In genomic region chr1:38766661-38767572, GRCm38 (mm10) we compare ENCODE assay signal across 9 mouse cellular contexts.
A peak's percentile ranks its signal among the peaks of the same experiment; 100 is the strongest.
DNase-seq lines count a peak whose midpoint lies in the region; ATAC-seq lines count a peak whose summit lies in the region.
"Had no signal": no experiment of that assay in that cellular context is flagged by ENCODE, and none has a peak within 500 bp of the region (broad histone marks: within the 10 kb centered on the region; RNA-seq: fewer than 3 reads in every experiment).

No protein-coding gene starts in this region.

- WGBS in embryonic facial prominence, embryonic 14.5 days: 21% methylated on average over 18 of the region's 18 CpGs
- WGBS in limb, embryonic 12.5 days: 13% methylated on average over 18 of the region's 18 CpGs
- 27% methylated on average over 18 of the region's 18 CpGs for WGBS in midbrain, embryonic 12.5 days

- DNase-seq in adrenal gland, postnatal 25 days: peak; percentile 40
- peak; percentile 91 for DNase-seq in embryonic facial prominence, embryonic 14.5 days (ENCODE audit: low spot score)
- peak; percentile 31 to 37 for DNase-seq in heart, postnatal 36 days
- no peak for DNase-seq in adipocyte (ENCODE audit: low spot score)
- DNase-seq in natural killer cell, adult 2 months (ENCODE audit: low spot score in 2 of 2): no peak

- peak overlapping the region; percentile 44 for H3K4me2 ChIP-seq in embryonic facial prominence, embryonic 14.5 days (ENCODE audit: low read depth, low read length)
- peak overlapping the region; percentile 55 for H3K4me2 ChIP-seq in limb, embryonic 12.5 days
- H3K4me2 ChIP-seq in midbrain, embryonic 12.5 days (replicated peaks): peak overlapping the region; percentile 30

- H3K27ac ChIP-seq in embryonic facial prominence, embryonic 14.5 days (replicated peaks; ENCODE audit: low read depth, low read length): peak overlapping the region; percentile 73
- peak overlapping the region; percentile 89 for H3K27ac ChIP-seq in limb, embryonic 12.5 days
- H3K27ac ChIP-seq in midbrain, embryonic 12.5 days (replicated peaks): peak overlapping the region; percentile 70

- 0 out of 2 replicates have a peak overlapping the region, but pooled peaks have one; percentile 27 for H3K9ac ChIP-seq in embryonic facial prominence, embryonic 14.5 days (ENCODE audit: low read depth, low read length)
- H3K9ac ChIP-seq in limb, embryonic 12.5 days (replicated peaks): peak overlapping the region; percentile 53
- no peak overlapping the region for H3K9ac ChIP-seq in midbrain, embryonic 12.5 days (replicated peaks)

- H3K4me3 ChIP-seq in embryonic facial prominence, embryonic 14.5 days (ENCODE audit: low read depth, low read length): peak overlapping the region; percentile 5
- H3K4me3 ChIP-seq in limb, embryonic 12.5 days (replicated peaks): peak overlapping the region; percentile 36
- H3K4me3 ChIP-seq in midbrain, embryonic 12.5 days: no peak overlapping the region
- H3K4me3 ChIP-seq: myocyte had no signal

- no peaks in the 10 kb centered on the region for H3K9me3 ChIP-seq in embryonic facial prominence, embryonic 14.5 days (ENCODE audit: control insufficient read depth, low read length)
- H3K9me3 ChIP-seq in limb, embryonic 12.5 days: no peaks in the 10 kb centered on the region
- no peaks in the 10 kb centered on the region for H3K9me3 ChIP-seq in midbrain, embryonic 12.5 days

- no peaks in the 10 kb centered on the region for H3K36me3 ChIP-seq in embryonic facial prominence, embryonic 14.5 days (ENCODE audit: control insufficient read depth, insufficient read depth, low read length)
- no peaks in the 10 kb centered on the region for H3K36me3 ChIP-seq in limb, embryonic 12.5 days
- H3K36me3 ChIP-seq in midbrain, embryonic 12.5 days: no peaks in the 10 kb centered on the region

- intact Hi-C loops in heart, postnatal 36 days (cut with DNase I): loop anchor here (5.0 kb wide), 3 partner anchors 450 to 565 kb away; no protein-coding TSS in a partner anchor

- H3K27me3 ChIP-seq in embryonic facial prominence, embryonic 14.5 days (replicated peaks; ENCODE audit: control insufficient read depth, insufficient read depth, low read length): no peaks in the 10 kb centered on the region
- no peaks in the 10 kb centered on the region for H3K27me3 ChIP-seq in limb, embryonic 12.5 days
- peaks cover 5% of the 10 kb centered on the region for H3K27me3 ChIP-seq in midbrain, embryonic 12.5 days

- H3K4me1 ChIP-seq in embryonic facial prominence, embryonic 14.5 days (ENCODE audit: control insufficient read depth, insufficient read depth, low read length): peaks cover 44% of the 10 kb centered on the region
- peaks cover 64% of the 10 kb centered on the region for H3K4me1 ChIP-seq in limb, embryonic 12.5 days (replicated peaks)
- H3K4me1 ChIP-seq in midbrain, embryonic 12.5 days: peaks cover 22% of the 10 kb centered on the region

- peak; percentile 88 for ATAC-seq in embryonic facial prominence, embryonic 14.5 days (ENCODE audit: low read depth)
- ATAC-seq in limb, embryonic 12.5 days (ENCODE audit: insufficient number of reproducible peaks, insufficient read depth, low FRiP score, low TSS enrichment, low read depth): peak; percentile 90
- peak; percentile 77 for ATAC-seq in midbrain, embryonic 12.5 days (ENCODE audit: low FRiP score, low read depth)
- ATAC-seq in CD4-positive, CD25-positive, alpha-beta regulatory T cell, adult 4 months: no peak

Comparison
In these comparisons a context has a peak if more than half of its experiments do, and no peak if none do; other contexts are left out.
1. DNase-seq: peak in adrenal gland, postnatal 25 days (single experiment), embryonic facial prominence, embryonic 14.5 days (single experiment) and heart, postnatal 36 days (2 of 2); none in adipocyte (single experiment) and natural killer cell, adult 2 months (0 of 2).
2. Peak in every context shown above with its lines, with median percentiles within 50 percentile points of each other: H3K27ac ChIP-seq and H3K4me2 ChIP-seq.